Mouse (Mus musculus): ENCODE results near the gene Tecpr2. TPM values are rescaled to one million over a fixed set of nuclear protein-coding genes. Genes with fewer than 3 reads are reported as not detected.

Tecpr2 gene
- total and polyA plus RNA-seq, 3 experiments: 2.8 to 7.5 (median 3.1) TPM

DNA sequence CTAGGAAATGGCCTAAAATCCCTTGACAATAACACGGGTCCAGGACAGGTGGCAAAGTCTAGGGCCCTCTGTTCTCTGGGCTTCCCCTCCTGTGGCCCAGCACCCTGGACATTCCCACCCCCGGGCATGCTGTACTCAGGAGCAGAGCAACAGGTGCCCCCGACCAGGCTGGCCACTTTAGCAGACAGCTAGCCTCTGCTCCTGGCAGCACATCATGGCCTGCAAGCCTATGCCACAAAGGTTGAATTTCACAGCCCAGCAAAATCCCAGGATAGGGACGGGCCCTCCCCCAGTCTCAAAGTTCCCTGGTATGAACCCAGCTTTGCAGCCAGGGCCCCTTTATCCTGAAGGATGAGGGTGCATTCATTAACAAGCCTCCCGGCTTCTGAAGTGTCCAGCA, 86.3 kb downstream of the Tecpr2 start:
- Histone ChIP-seq H3K36me3 (replicated peaks in 1 of 2; ENCODE audit: control insufficient read depth in 1 of 2, insufficient read depth in 1 of 2, low read length in 1 of 2) (peaks cover 16 to 53% of the 10 kb centered on the region in 2 experiments), H3K79me2 (replicated peaks; ENCODE audit: control insufficient read depth, extremely low read depth, insufficient read depth, poor library complexity, severe bottlenecking) (no peaks in the 10 kb centered on the region), H3K4me3 (replicated peaks in 1 of 3; ENCODE audit: low read depth in 2 of 3, low read length in 2 of 3, poor library complexity in 1 of 3) (no peak overlapping the region), H3K27me3 (replicated peaks) (peaks cover 10% of the 10 kb centered on the region), H3K27ac (ENCODE audit: insufficient read depth, low read depth) (no peak overlapping the region), H3K9me3 (replicated peaks; ENCODE audit: low read length) (peaks cover 8% of the 10 kb centered on the region), H3K4me1 (ENCODE audit: control insufficient read depth in 1 of 2, insufficient read depth in 2 of 2) (peaks cover 14 to 31% of the 10 kb centered on the region in 2 experiments), H3K9ac (ENCODE audit: insufficient read depth, low read depth) (no peak overlapping the region), H3K4me2 (ENCODE audit: insufficient read depth, low read depth, poor library complexity, severe bottlenecking) (no peak overlapping the region)
- in situ Hi-C loops (cut with MboI; ENCODE audit: low pct_ligation_motif_present, low pct_unique_long_range_greater_than_20kb, low sequenced_read_pairs) (no loop called here), dilution Hi-C loops (cut with MboI; ENCODE audit: extremely low pct_ligation_motif_present, extremely low pct_unique_long_range_greater_than_20kb, low sequenced_read_pairs) (no loop called here)
- no peak for DNase-seq (ENCODE audit: extremely low read depth)
- no peak for TF ChIP-seq EP300 (IDR thresholded peaks at IDR 0.05; ENCODE audit: low read length)
- no peak for TF ChIP-seq UBTF (IDR thresholded peaks at IDR 0.05; ENCODE audit: low read depth, low read length)
- no peak for TF ChIP-seq IRF4 (IDR thresholded peaks at IDR 0.05; ENCODE audit: low read depth, low read length)
- no peak for TF ChIP-seq USF2 (conservative IDR thresholded peaks at IDR 0.05; ENCODE audit: low read depth, low read length)
- TF ChIP-seq KAT2A (IDR thresholded peaks at IDR 0.05; ENCODE audit: insufficient replicate concordance, low read length): no peak
- TF ChIP-seq SIN3A (IDR thresholded peaks at IDR 0.05; ENCODE audit: low read length): no peak
- no peak for TF ChIP-seq CTCF (conservative IDR thresholded peaks at IDR 0.05 in 1 of 2, IDR thresholded peaks at IDR 0.05 in 1 of 2; ENCODE audit: low read depth in 2 of 2, low read length in 2 of 2)

DNA sequence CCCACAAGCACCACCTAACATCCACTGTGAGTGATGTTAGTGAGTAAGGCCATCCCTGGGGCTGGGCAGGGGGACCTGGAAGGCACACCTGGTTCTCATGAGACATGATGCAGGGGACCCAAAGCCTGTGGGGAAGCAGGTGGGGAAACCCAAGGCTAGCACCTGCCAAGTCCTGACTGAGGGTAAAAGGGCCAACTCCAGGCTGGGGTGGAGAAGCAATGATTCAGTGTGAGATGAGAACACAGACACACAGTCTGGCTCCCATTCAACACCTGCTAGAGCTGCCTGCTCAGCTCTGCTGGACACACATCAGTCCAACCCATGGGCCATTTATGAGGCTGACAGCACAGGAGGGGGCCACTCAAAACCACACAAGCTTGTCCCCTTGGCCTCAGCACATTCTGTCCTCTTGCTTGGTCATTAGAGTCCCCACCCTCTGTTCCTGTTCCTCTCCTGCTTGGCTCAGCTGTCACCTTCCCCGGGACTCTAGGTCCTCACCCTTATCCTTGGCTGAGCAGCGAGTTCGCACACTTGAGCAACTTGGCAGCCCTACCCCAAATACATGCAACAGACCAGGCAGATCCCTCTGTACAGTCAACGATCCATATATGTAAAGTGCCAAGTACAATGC, 86.9 kb downstream of the Tecpr2 start:
- in situ Hi-C loops (cut with MboI; ENCODE audit: low pct_ligation_motif_present, low pct_unique_long_range_greater_than_20kb, low sequenced_read_pairs) (no loop called here), dilution Hi-C loops (cut with MboI; ENCODE audit: extremely low pct_ligation_motif_present, extremely low pct_unique_long_range_greater_than_20kb, low sequenced_read_pairs) (no loop called here)
- Histone ChIP-seq H3K4me1 (ENCODE audit: control insufficient read depth in 1 of 2, insufficient read depth in 2 of 2) (peaks cover 14 to 31% of the 10 kb centered on the region in 2 experiments), H3K27me3 (replicated peaks) (peaks cover 12% of the 10 kb centered on the region), H3K9me3 (replicated peaks; ENCODE audit: low read length) (peaks cover 8% of the 10 kb centered on the region), H3K4me2 (ENCODE audit: insufficient read depth, low read depth, poor library complexity, severe bottlenecking) (no peak overlapping the region), H3K4me3 (replicated peaks in 1 of 3; ENCODE audit: low read depth in 2 of 3, low read length in 2 of 3, poor library complexity in 1 of 3) (no peak overlapping the region), H3K36me3 (replicated peaks in 1 of 2; ENCODE audit: control insufficient read depth in 1 of 2, insufficient read depth in 1 of 2, low read length in 1 of 2) (peaks cover 14 to 48% of the 10 kb centered on the region in 2 experiments), H3K79me2 (replicated peaks; ENCODE audit: control insufficient read depth, extremely low read depth, insufficient read depth, poor library complexity, severe bottlenecking) (no peaks in the 10 kb centered on the region), H3K9ac (ENCODE audit: insufficient read depth, low read depth) (no peak overlapping the region), H3K27ac (ENCODE audit: insufficient read depth, low read depth) (no peak overlapping the region)
- TF ChIP-seq RCOR1 (conservative IDR thresholded peaks at IDR 0.05; ENCODE audit: low read depth, low read length) (no peak), SIN3A (IDR thresholded peaks at IDR 0.05; ENCODE audit: low read length) (no peak)
- no peak for DNase-seq (ENCODE audit: extremely low read depth)

DNA sequence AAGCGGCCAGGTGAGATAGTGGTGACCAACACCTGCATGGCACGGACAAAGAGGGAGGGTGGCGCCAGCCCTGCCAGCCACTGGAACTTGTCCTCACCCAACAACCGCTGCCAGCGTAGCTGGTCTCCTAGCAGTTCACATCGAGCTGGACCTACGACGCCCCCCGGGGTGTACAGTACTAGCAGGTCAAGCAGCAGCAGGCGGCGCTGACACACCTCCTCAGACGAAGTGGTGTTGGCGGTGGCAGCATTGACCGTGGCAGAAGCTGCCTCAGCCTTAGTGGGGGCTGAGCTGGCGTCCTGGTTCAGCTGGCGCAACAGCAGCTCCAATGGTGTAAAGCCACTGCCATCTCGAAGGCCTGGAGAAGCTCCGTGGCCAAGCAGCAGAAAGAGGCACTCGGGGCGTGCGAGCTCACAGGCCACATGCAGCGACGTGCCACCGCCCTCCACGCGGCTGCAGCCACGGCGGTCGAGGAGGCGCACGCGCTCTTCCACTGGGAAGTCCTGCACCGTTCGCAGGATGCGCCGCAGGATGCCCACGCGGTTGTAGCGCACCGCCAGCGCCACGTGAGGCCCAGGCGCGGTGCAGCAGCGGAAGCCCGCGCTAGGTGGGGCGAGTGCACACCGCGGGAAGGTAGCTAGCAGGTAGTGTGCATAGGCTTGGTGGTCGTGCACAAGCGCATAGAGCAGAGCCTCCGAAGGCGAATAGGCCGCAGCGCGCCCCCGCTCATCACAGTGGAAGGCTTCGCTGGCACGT, 87.7 kb downstream of the Tecpr2 start:
- DNase-seq (ENCODE audit: extremely low read depth): no peak
- peaks cover 14 to 43% of the 10 kb centered on the region in 2 experiments for H3K36me3 ChIP-seq (replicated peaks in 1 of 2; ENCODE audit: control insufficient read depth in 1 of 2, insufficient read depth in 1 of 2, low read length in 1 of 2)
- H3K9ac ChIP-seq (ENCODE audit: insufficient read depth, low read depth): no peak overlapping the region
- peaks cover 14 to 31% of the 10 kb centered on the region in 2 experiments for H3K4me1 ChIP-seq (ENCODE audit: control insufficient read depth in 1 of 2, insufficient read depth in 2 of 2)
- H3K27ac ChIP-seq (ENCODE audit: insufficient read depth, low read depth): no peak overlapping the region
- H3K4me2 ChIP-seq (ENCODE audit: insufficient read depth, low read depth, poor library complexity, severe bottlenecking): no peak overlapping the region
- TF ChIP-seq USF2 (conservative IDR thresholded peaks at IDR 0.05; ENCODE audit: low read depth, low read length): no peak
- TF ChIP-seq GABPA (IDR thresholded peaks at IDR 0.05; ENCODE audit: insufficient replicate concordance, low read depth, low read length): no peak
- TF ChIP-seq ZNF384 (IDR thresholded peaks at IDR 0.05; ENCODE audit: low read depth, low read length): no peak
- TF ChIP-seq SIN3A (IDR thresholded peaks at IDR 0.05; ENCODE audit: low read length): no peak
- TF ChIP-seq RAD21 (IDR thresholded peaks at IDR 0.05; ENCODE audit: low read depth, low read length): no peak
- peaks cover 8% of the 10 kb centered on the region for H3K9me3 ChIP-seq (replicated peaks; ENCODE audit: low read length)
- no peak overlapping the region for H3K4me3 ChIP-seq (replicated peaks in 1 of 3; ENCODE audit: low read depth in 2 of 3, low read length in 2 of 3, poor library complexity in 1 of 3)
- in situ Hi-C loops (cut with MboI; ENCODE audit: low pct_ligation_motif_present, low pct_unique_long_range_greater_than_20kb, low sequenced_read_pairs) (no loop called here), dilution Hi-C loops (cut with MboI; ENCODE audit: extremely low pct_ligation_motif_present, extremely low pct_unique_long_range_greater_than_20kb, low sequenced_read_pairs) (no loop called here)
- H3K79me2 ChIP-seq (replicated peaks; ENCODE audit: control insufficient read depth, extremely low read depth, insufficient read depth, poor library complexity, severe bottlenecking): no peaks in the 10 kb centered on the region
- H3K27me3 ChIP-seq (replicated peaks): peaks cover 14% of the 10 kb centered on the region

Measured in CH12.LX (cell line).